Mouse (Mus musculus): ENCODE measurements at regions not wholly inside any gene's neighbourhood (a gene's known extent, or its start where the extent isn't known, plus 50 kb on each side); places are given as distances from the start of the nearest gene placed in this dataset.
A peak's percentile ranks its signal among the peaks of the same experiment; 100 is the strongest.

GRCm38 (mm10) chr16:93429324-93429781 is 174.5 kb downstream of the Setd4 start:
- H3K27me3 ChIP-seq (ENCODE audit: control insufficient read depth, insufficient read depth, low read depth, low read length), result no peaks in the 10 kb centered on the region
- H3K36me3 ChIP-seq (ENCODE audit: control insufficient read depth, insufficient read depth), result no peaks in the 10 kb centered on the region
- no peaks in the 10 kb centered on the region for H3K9me3 ChIP-seq (replicated peaks; ENCODE audit: control insufficient read depth, low read length)
- WGBS (ENCODE audit: insufficient replicate concordance), result 66% methylated on average over 8 of the region's 8 CpGs
- H3K9ac ChIP-seq (ENCODE audit: low read depth, low read length), result no peak overlapping the region
- no peaks in the 10 kb centered on the region for H3K4me1 ChIP-seq (ENCODE audit: control insufficient read depth, low read depth, low read length)
- no peak overlapping the region for H3K27ac ChIP-seq (ENCODE audit: low read length)
- no peak overlapping the region for H3K4me3 ChIP-seq (ENCODE audit: low read depth, low read length)
- no peak overlapping the region for H3K4me2 ChIP-seq (ENCODE audit: low read depth, low read length)
- no peak for ATAC-seq (ENCODE audit: low read depth)

- no peak for ATAC-seq (ENCODE audit: low read depth)
- H3K4me3 ChIP-seq (ENCODE audit: low read depth, low read length), result no peak overlapping the region
- no peaks in the 10 kb centered on the region; the same call in 1 of the 2 replicates for H3K4me1 ChIP-seq (ENCODE audit: control insufficient read depth, low read depth, low read length)
- H3K4me2 ChIP-seq (ENCODE audit: low read depth, low read length), result no peak overlapping the region
- H3K27ac ChIP-seq (ENCODE audit: low read length), result no peak overlapping the region
- H3K27me3 ChIP-seq (ENCODE audit: control insufficient read depth, insufficient read depth, low read depth, low read length), result no peaks in the 10 kb centered on the region
- WGBS (ENCODE audit: insufficient replicate concordance), result 71% methylated on average over 4 of the region's 4 CpGs
- no peaks in the 10 kb centered on the region for H3K36me3 ChIP-seq (ENCODE audit: control insufficient read depth, insufficient read depth)
- H3K9me3 ChIP-seq (replicated peaks; ENCODE audit: control insufficient read depth, low read length), result no peaks in the 10 kb centered on the region
- H3K9ac ChIP-seq (ENCODE audit: low read depth, low read length), result no peak overlapping the region
Observed at GRCm38 (mm10) chr16:93427264-93427663, 176.6 kb downstream of the Setd4 start.

GRCm38 (mm10) chr16:93425731-93426130 is 178.1 kb downstream of the Setd4 start:
- H3K27me3 ChIP-seq (ENCODE audit: control insufficient read depth, insufficient read depth, low read depth, low read length), result no peaks in the 10 kb centered on the region
- H3K27ac ChIP-seq (ENCODE audit: low read length), result no peak overlapping the region
- no peak overlapping the region for H3K9ac ChIP-seq (ENCODE audit: low read depth, low read length)
- no peaks in the 10 kb centered on the region; the same call in 1 of the 2 replicates for H3K4me1 ChIP-seq (ENCODE audit: control insufficient read depth, low read depth, low read length)
- no peak for ATAC-seq (ENCODE audit: low read depth)
- H3K4me3 ChIP-seq (ENCODE audit: low read depth, low read length), result no peak overlapping the region
- WGBS (ENCODE audit: insufficient replicate concordance), result 53% methylated on average over 6 of the region's 6 CpGs
- H3K9me3 ChIP-seq (replicated peaks; ENCODE audit: control insufficient read depth, low read length), result no peaks in the 10 kb centered on the region
- no peak overlapping the region for H3K4me2 ChIP-seq (ENCODE audit: low read depth, low read length)
- H3K36me3 ChIP-seq (ENCODE audit: control insufficient read depth, insufficient read depth), result no peaks in the 10 kb centered on the region

- no peaks in the 10 kb centered on the region for H3K9me3 ChIP-seq (replicated peaks; ENCODE audit: control insufficient read depth, low read length)
- H3K4me1 ChIP-seq (ENCODE audit: control insufficient read depth, low read depth, low read length), result peaks cover 4% of the 10 kb centered on the region
- no peak overlapping the region for H3K27ac ChIP-seq (ENCODE audit: low read length)
- WGBS (ENCODE audit: insufficient replicate concordance), result 12% methylated on average over 13 of the region's 13 CpGs
- no peak overlapping the region for H3K9ac ChIP-seq (ENCODE audit: low read depth, low read length)
- no peaks in the 10 kb centered on the region for H3K36me3 ChIP-seq (ENCODE audit: control insufficient read depth, insufficient read depth)
- peak overlapping the region; percentile 36; the same call in 1 of the 2 replicates for H3K4me2 ChIP-seq (ENCODE audit: low read depth, low read length)
- no peak for ATAC-seq (ENCODE audit: low read depth)
- H3K4me3 ChIP-seq (ENCODE audit: low read depth, low read length), result 0 out of 2 replicates have a peak overlapping the region, but pooled peaks have one; percentile 13
- no peaks in the 10 kb centered on the region for H3K27me3 ChIP-seq (ENCODE audit: control insufficient read depth, insufficient read depth, low read depth, low read length)
Observed at GRCm38 (mm10) chr16:93423174-93423573, 180.7 kb downstream of the Setd4 start.

- no peak overlapping the region for H3K9ac ChIP-seq (ENCODE audit: low read depth, low read length)
- no peaks in the 10 kb centered on the region for H3K27me3 ChIP-seq (ENCODE audit: control insufficient read depth, insufficient read depth, low read depth, low read length)
- WGBS (ENCODE audit: insufficient replicate concordance), result 55% methylated on average over 13 of the region's 13 CpGs
- H3K36me3 ChIP-seq (ENCODE audit: control insufficient read depth, insufficient read depth), result no peaks in the 10 kb centered on the region
- H3K4me2 ChIP-seq (ENCODE audit: low read depth, low read length), result no peak overlapping the region
- H3K9me3 ChIP-seq (replicated peaks; ENCODE audit: control insufficient read depth, low read length), result no peaks in the 10 kb centered on the region
- no peak overlapping the region for H3K4me3 ChIP-seq (ENCODE audit: low read depth, low read length)
- H3K4me1 ChIP-seq (ENCODE audit: control insufficient read depth, low read depth, low read length), result peaks cover 10% of the 10 kb centered on the region
- H3K27ac ChIP-seq (ENCODE audit: low read length), result no peak overlapping the region
- no peak for ATAC-seq (ENCODE audit: low read depth)
Observed at GRCm38 (mm10) chr16:93422221-93422620, 181.6 kb downstream of the Setd4 start.

- Histone ChIP-seq H3K27me3 (ENCODE audit: control insufficient read depth, insufficient read depth, low read depth, low read length) (no peaks in the 10 kb centered on the region), H3K9ac (ENCODE audit: low read depth, low read length) (no peak overlapping the region; the same call in 1 of the 2 replicates), H3K27ac (ENCODE audit: low read length) (peak overlapping the region; percentile 78), H3K36me3 (ENCODE audit: control insufficient read depth, insufficient read depth) (no peaks in the 10 kb centered on the region), H3K9me3 (replicated peaks; ENCODE audit: control insufficient read depth, low read length) (no peaks in the 10 kb centered on the region), H3K4me3 (ENCODE audit: low read depth, low read length) (no peak overlapping the region), H3K4me1 (ENCODE audit: control insufficient read depth, low read depth, low read length) (peaks cover 11% of the 10 kb centered on the region), H3K4me2 (ENCODE audit: low read depth, low read length) (peak overlapping the region; percentile 10; the same call in 1 of the 2 replicates)
- ATAC-seq (ENCODE audit: low read depth), result peak; percentile 88
- WGBS (ENCODE audit: insufficient replicate concordance), result 31% methylated on average over 8 of the region's 8 CpGs
Observed at GRCm38 (mm10) chr16:93418246-93418645, 185.6 kb downstream of the Setd4 start.

- H3K36me3 ChIP-seq (ENCODE audit: control insufficient read depth, insufficient read depth), result no peaks in the 10 kb centered on the region
- H3K4me3 ChIP-seq (ENCODE audit: low read depth, low read length), result no peak overlapping the region
- 54% methylated on average over 8 of the region's 8 CpGs for WGBS (ENCODE audit: insufficient replicate concordance)
- no peak overlapping the region for H3K9ac ChIP-seq (ENCODE audit: low read depth, low read length)
- ATAC-seq (ENCODE audit: low read depth), result peak; percentile 46
- H3K4me2 ChIP-seq (ENCODE audit: low read depth, low read length), result 0 out of 2 replicates have a peak overlapping the region, but pooled peaks have one; percentile 10
- H3K4me1 ChIP-seq (ENCODE audit: control insufficient read depth, low read depth, low read length), result peaks cover 11% of the 10 kb centered on the region
- H3K9me3 ChIP-seq (replicated peaks; ENCODE audit: control insufficient read depth, low read length), result no peaks in the 10 kb centered on the region
- no peaks in the 10 kb centered on the region for H3K27me3 ChIP-seq (ENCODE audit: control insufficient read depth, insufficient read depth, low read depth, low read length)
- peak overlapping the region; percentile 32; the same call in 1 of the 2 replicates for H3K27ac ChIP-seq (ENCODE audit: low read length)
Observed at GRCm38 (mm10) chr16:93417831-93418230, 186.0 kb downstream of the Setd4 start.

GRCm38 (mm10) chr16:93392024-93392675 is 211.7 kb downstream of the Setd4 start:
- H3K9ac ChIP-seq (ENCODE audit: low read depth, low read length), result no peak overlapping the region
- no peak overlapping the region for H3K4me3 ChIP-seq (ENCODE audit: low read depth, low read length)
- no peak overlapping the region for H3K4me2 ChIP-seq (ENCODE audit: low read depth, low read length)
- H3K27ac ChIP-seq (ENCODE audit: low read length), result no peak overlapping the region
- no peaks in the 10 kb centered on the region for H3K27me3 ChIP-seq (ENCODE audit: control insufficient read depth, insufficient read depth, low read depth, low read length)
- no peaks in the 10 kb centered on the region for H3K9me3 ChIP-seq (replicated peaks; ENCODE audit: control insufficient read depth, low read length)
- ATAC-seq (ENCODE audit: low read depth), result no peak
- 58% methylated on average over 16 of the region's 16 CpGs for WGBS (ENCODE audit: insufficient replicate concordance)
- H3K4me1 ChIP-seq (ENCODE audit: control insufficient read depth, low read depth, low read length), result no peaks in the 10 kb centered on the region
- no peaks in the 10 kb centered on the region for H3K36me3 ChIP-seq (ENCODE audit: control insufficient read depth, insufficient read depth)

- no peak overlapping the region for H3K4me2 ChIP-seq (ENCODE audit: low read depth, low read length)
- H3K4me1 ChIP-seq (ENCODE audit: control insufficient read depth, low read depth, low read length), result no peaks in the 10 kb centered on the region
- no peak overlapping the region for H3K9ac ChIP-seq (ENCODE audit: low read depth, low read length)
- H3K9me3 ChIP-seq (replicated peaks; ENCODE audit: control insufficient read depth, low read length), result no peaks in the 10 kb centered on the region
- no peak overlapping the region for H3K27ac ChIP-seq (ENCODE audit: low read length)
- no peak overlapping the region for H3K4me3 ChIP-seq (ENCODE audit: low read depth, low read length)
- 55% methylated on average over 11 of the region's 11 CpGs for WGBS (ENCODE audit: insufficient replicate concordance)
- no peak for ATAC-seq (ENCODE audit: low read depth)
- H3K27me3 ChIP-seq (ENCODE audit: control insufficient read depth, insufficient read depth, low read depth, low read length), result no peaks in the 10 kb centered on the region
- no peaks in the 10 kb centered on the region for H3K36me3 ChIP-seq (ENCODE audit: control insufficient read depth, insufficient read depth)
Observed at GRCm38 (mm10) chr16:93387578-93388116, 216.2 kb downstream of the Setd4 start.
